Mouse (Mus musculus) c-Kit-positive CD71-positive TER-119-positive erythroid progenitor cells, embryonic 14.5 days (primary cell): ENCODE results near the gene Gm10409.
"Not testable (repeated sequence)": the region's sequence is repeated elsewhere in the genome, so short reads cannot be mapped to it uniquely, and the experiment has no call there.

Source experiments
- DNase-seq: peaks from one replicate; pipeline ENCODE4 v3.0.0-alpha.2; 2013; ENCODE audit warnings: low spot score

Gm10409 gene

GRCm38 (mm10) chr14:3412314-3412713, at the start of gene Gm10409:
TSS of gene Gm10409 (plus strand) at chr14:3412614.
- DNase-seq: not testable (repeated sequence)

- not testable (repeated sequence) for DNase-seq
Observed at GRCm38 (mm10) chr14:3394793-3395192, 17.6 kb upstream of the Gm10409 start, which contains the start of gene Gm10413. TSS of gene Gm10413 (plus strand) at chr14:3395093.

GRCm38 (mm10) chr14:3427803-3428202, 15.4 kb downstream of the Gm10409 start, which contains the start of gene Gm3005:
TSS of gene Gm3005 (plus strand) at chr14:3428103.
- DNase-seq: not testable (repeated sequence)

GRCm38 (mm10) chr14:3449079-3449478, 36.7 kb downstream of the Gm10409 start, which contains the start of gene Gm10408:
TSS of gene Gm10408 (plus strand) at chr14:3449379.
- DNase-seq: not testable (repeated sequence)
